Mouse (Mus musculus) adrenal gland, adult 8-10 months (tissue): Measurements from ENCODE around the gene Clpb. TPM values are rescaled to one million over a fixed set of nuclear protein-coding genes. Genes with fewer than 3 reads are reported as not detected.
A peak's percentile ranks its signal among the peaks of the same experiment; 100 is the strongest.

Experiments
- DNase-seq: peaks from one replicate; pipeline ENCODE4 v3.0.0; 2022
- total RNA-seq, 4 experiments: library from RNA; stranded (reverse); gene quantifications; 2 replicates each; pipeline ENCODE4 v1.2.4; 2022

Gene Clpb
- total RNA-seq, 4 experiments from 2014 or later: 67.7 to 90.7 (median 77.9) TPM

GRCm38 (mm10) chr7:101822836-101823757, 159.7 kb downstream of the Clpb start:
- DNase-seq: peak; percentile 52

- no peak for DNase-seq
These were observed 160.6 kb downstream of the Clpb start for GRCm38 (mm10) chr7:101823758-101824630.

- DNase-seq: no peak
These were observed 166.9 kb downstream of the Clpb start for GRCm38 (mm10) chr7:101830373-101830772.

- no peak for DNase-seq
These were observed 168.0 kb downstream of the Clpb start for GRCm38 (mm10) chr7:101831437-101831836.

GRCm38 (mm10) chr7:101832372-101832771, 168.9 kb downstream of the Clpb start:
- DNase-seq: no peak

- DNase-seq: no peak
These were observed 169.9 kb downstream of the Clpb start for GRCm38 (mm10) chr7:101833352-101833751.

GRCm38 (mm10) chr7:101833916-101834584, 170.6 kb downstream of the Clpb start:
- no peak for DNase-seq

GRCm38 (mm10) chr7:101834903-101835302, 171.5 kb downstream of the Clpb start:
- no peak for DNase-seq

- DNase-seq: no peak
These were observed 172.2 kb downstream of the Clpb start for GRCm38 (mm10) chr7:101835457-101836109.

- peak; percentile 41 for DNase-seq
These were observed 173.1 kb downstream of the Clpb start for GRCm38 (mm10) chr7:101836271-101837153.

GRCm38 (mm10) chr7:101837154-101837605, 173.7 kb downstream of the Clpb start:
- no peak for DNase-seq

- peak; percentile 90 for DNase-seq
These were observed 174.4 kb downstream of the Clpb start, which contains the start of gene Inppl1 for GRCm38 (mm10) chr7:101837606-101838471. Gene Inppl1 (minus strand): TSS chr7:101838229.

GRCm38 (mm10) chr7:101844186-101844585, 180.8 kb downstream of the Clpb start:
- DNase-seq: no peak

Other genes with a start within 250 kb of the Clpb start
- gene Pde2a, start 241.9 kb upstream of the Clpb start, total RNA-seq: 100 to 1,000 TPM; 219 to 291 (median 255) TPM
- gene Art2b, start 78.0 kb upstream of the Clpb start, total RNA-seq: under 1 TPM in 2 of 4 experiments, not detected in 2; 0.12 TPM
- gene Phox2a, start 154.7 kb downstream of the Clpb start, total RNA-seq: 10 to 100 TPM; 26.7 to 57.2 (median 44.6) TPM
- 100 to 1,000 TPM in 2 of 4 experiments, 10 to 100 TPM in 2; 76.9 to 104 (median 101) TPM for gene Inppl1, start 174.6 kb downstream of the Clpb start, total RNA-seq
- gene Folr2, start 193.6 kb downstream of the Clpb start, total RNA-seq: 1 to 10 TPM; 1.2 to 4.7 (median 2.8) TPM
- 10 to 100 TPM; 29.6 to 34.8 (median 30.7) TPM for gene Anapc15, start 200.1 kb downstream of the Clpb start, total RNA-seq
- gene Folr1, start 207.2 kb downstream of the Clpb start, total RNA-seq: 1 to 10 TPM in 2 of 4 experiments, not detected in 2; 4.0 to 5.9 TPM
- 100 to 1,000 TPM in 3 of 4 experiments, 10 to 100 TPM in 1; 92.8 to 107 (median 104) TPM for gene Lamtor1, start 242.3 kb downstream of the Clpb start, total RNA-seq
- not detected for gene Tomt, start 242.7 kb downstream of the Clpb start, total RNA-seq